Mouse (Mus musculus) liver (tissue): ENCODE results near the gene Ncam2.

Experiments used
- DNase-seq: peaks from one replicate; pipeline ENCODE4 v3.0.0-alpha.2; 2020; ENCODE audit warnings: mixed read lengths

Ncam2 gene

GRCm38 (mm10) chr16:81200201-81201071 is at the start of gene Ncam2:
Gene Ncam2, plus strand, starts transcription at chr16:81200697.
- peak; percentile 47 for DNase-seq

- DNase-seq = no peak
Observed at GRCm38 (mm10) chr16:81170828-81171227, 29.7 kb upstream of the Ncam2 start.

DNA sequence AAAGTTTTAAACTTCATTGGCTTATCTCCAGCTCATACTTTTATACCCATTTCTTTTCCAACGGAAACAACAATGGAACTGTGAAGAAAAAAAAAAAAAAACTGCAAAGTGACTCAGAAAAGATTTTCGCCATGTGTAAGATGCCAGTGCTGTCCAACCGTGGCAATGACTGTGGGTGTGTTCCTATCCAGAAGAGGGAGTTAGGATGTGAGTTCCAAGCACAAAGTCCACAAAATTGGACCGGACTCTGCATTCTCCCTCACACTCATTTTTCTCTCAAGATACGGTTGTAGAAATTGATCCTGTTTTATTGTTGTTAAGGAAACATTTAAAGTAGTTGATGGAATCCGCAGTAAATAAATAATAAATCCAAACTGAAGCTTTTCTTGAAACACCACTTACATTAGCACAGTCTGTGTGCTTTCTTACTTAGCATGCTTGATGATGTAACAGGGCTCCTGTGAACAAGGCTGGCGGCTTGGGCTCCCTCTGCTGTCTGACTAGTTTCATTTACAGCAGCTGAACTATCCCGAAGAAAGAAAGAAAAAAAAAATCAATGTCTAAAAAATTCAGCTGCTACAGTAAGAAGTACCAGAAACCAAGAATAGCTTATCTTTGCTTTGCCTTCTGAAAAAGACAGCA is 25.1 kb upstream of the Ncam2 start:
- peak; percentile 31 for DNase-seq

DNA sequence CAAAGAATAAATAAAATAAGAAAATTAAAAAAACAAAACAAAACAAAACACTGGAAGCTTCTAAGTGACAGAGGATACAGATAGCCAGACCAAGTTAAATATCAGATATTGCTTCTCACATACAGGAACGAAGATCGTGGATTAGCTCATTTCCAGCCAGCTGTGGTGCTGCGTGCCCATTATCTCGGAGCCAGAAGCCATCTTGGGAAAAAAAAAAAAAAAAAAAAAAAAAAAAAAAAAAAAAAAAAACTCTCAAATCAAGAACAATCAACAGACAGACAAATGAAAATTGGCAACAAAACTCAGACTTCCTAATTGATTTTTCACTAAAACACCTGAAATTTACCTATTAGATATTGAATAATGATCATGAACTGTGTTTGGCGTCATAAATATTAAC is 20.7 kb upstream of the Ncam2 start:
- no peak for DNase-seq

DNA sequence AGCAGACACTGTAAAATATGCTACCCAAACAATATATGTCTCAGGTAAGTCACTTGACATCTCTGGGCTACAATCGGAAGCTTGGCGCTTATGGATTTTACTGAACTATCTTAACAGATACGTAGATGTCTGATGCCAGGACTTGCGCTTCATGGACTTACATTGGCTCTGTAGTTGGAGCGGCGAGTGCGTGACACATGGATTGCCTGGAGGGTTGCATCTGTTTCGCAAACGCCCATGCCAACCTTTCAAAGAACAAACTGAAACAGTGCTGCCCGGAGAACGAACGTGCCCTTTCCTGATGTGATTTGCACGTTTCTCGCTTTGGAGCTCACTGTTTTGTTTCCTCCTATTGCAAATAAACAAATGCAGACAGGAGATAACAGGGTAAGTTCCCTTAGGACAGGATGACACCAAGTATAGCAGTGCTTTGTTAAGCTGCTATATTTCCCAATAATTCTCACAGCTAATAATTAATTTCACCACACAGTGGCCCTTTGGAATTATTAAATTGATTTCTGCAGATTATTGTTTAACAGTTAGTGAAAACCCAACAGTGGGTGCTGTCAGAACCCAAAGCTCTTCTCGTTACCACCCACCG is 12.8 kb upstream of the Ncam2 start:
- no peak for DNase-seq

GRCm38 (mm10) chr16:81191621-81192020 is 8.9 kb upstream of the Ncam2 start:
- DNase-seq = no peak

DNA sequence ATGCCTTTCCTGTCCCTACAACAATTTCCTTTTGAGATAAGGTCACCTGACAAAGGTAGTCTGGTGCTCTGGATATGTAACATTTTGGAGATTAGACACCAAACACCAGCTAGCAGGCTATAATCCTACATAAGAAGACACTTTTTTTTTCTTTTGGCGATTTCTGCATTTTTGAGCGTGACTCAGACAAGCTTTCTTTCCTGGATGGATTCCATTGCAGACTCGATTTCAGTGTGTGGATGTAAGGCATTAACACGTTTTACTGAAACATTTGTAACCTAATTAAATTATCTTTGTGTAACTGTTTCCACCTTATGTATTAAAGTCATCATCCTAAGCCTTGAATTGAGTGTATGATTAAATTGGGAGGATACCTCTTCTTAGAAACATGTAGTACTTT is 7.9 kb upstream of the Ncam2 start:
- DNase-seq = no peak

DNA sequence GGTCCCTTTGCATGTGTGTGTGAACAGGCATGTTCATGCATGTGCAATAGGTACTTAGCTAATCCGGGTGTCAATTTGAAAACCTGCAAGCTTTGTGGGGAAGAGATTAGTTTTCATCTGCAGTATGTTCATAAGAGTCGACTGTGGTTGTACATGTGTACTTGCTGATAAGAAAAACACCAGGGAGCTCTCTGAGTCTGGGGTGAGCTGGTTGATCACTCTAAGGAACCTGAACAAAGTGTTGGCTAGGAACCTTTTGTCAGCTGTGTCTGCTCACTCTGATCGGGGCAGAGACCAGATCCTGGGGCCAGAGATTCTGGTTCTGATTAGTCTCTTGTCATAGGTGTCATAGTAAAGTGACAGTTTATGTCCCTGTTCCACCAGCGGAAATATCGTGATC is 1.0 kb upstream of the Ncam2 start:
- no peak for DNase-seq

GRCm38 (mm10) chr16:81201471-81201870 is 974 bp downstream of the Ncam2 start:
- no peak for DNase-seq

GRCm38 (mm10) chr16:81201992-81202391 is 1.5 kb downstream of the Ncam2 start:
- DNase-seq = peak; percentile 6

GRCm38 (mm10) chr16:81202721-81203161 is 2.2 kb downstream of the Ncam2 start:
- DNase-seq = no peak

GRCm38 (mm10) chr16:81204405-81205034 is 4.0 kb downstream of the Ncam2 start:
- DNase-seq = no peak

GRCm38 (mm10) chr16:81221176-81221575 is 20.7 kb downstream of the Ncam2 start:
- no peak for DNase-seq

GRCm38 (mm10) chr16:81223841-81224240 is 23.3 kb downstream of the Ncam2 start:
- no peak for DNase-seq

DNA sequence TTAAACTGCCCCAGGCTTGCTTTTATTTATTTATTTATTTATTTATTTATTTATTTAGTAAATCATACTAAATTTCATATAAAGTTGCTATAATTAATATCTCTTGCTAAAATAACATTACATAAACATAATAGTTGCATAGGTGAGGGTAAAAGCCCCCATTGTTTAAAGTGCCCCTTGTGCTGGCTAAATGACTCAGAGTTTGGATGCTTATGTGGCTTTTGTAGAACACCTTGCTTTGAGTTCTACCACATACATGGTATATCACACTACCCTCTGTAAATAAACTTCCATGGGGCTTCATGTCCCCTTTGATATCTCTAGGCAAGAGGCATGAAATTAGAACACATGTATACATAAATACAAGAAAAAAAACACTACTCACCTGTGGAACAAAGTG is 23.8 kb downstream of the Ncam2 start:
- DNase-seq = no peak

DNA sequence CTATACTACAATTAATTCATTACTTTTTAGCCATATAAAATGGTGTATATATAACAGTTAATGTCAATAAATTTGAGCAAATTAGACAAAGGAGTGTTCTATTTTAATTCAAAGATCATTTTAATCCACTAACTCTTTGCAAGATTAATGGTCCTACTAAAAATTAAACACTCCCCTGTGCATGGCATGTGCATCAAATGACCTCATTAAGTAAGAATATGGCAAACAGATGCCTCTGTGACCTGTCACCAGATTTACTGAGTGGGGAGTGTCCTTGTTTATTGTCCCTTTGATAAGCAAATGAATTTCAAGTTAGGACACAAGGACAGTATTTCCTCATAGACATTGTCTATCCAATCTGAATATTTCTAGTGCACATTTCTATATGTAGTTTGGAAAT is 54.4 kb downstream of the Ncam2 start:
- no peak for DNase-seq

DNA sequence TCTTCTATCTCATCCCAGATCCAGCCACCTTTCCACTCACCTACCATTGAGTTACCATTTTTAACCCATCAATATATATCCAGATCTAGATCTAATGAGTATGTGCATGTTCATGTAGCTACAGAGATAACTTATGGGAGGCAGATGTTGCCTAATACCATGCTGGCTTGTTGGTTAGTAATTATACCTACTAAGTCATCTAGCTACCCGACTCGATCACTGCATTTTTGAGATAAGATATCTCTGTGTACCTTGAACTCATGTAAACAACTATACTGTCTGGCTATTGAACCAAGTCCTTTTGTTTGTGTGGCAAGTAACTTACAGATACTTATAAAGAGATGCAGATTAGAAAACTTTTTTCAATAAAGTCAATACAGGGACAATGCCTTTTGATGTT is 59.9 kb downstream of the Ncam2 start:
- DNase-seq = no peak

DNA sequence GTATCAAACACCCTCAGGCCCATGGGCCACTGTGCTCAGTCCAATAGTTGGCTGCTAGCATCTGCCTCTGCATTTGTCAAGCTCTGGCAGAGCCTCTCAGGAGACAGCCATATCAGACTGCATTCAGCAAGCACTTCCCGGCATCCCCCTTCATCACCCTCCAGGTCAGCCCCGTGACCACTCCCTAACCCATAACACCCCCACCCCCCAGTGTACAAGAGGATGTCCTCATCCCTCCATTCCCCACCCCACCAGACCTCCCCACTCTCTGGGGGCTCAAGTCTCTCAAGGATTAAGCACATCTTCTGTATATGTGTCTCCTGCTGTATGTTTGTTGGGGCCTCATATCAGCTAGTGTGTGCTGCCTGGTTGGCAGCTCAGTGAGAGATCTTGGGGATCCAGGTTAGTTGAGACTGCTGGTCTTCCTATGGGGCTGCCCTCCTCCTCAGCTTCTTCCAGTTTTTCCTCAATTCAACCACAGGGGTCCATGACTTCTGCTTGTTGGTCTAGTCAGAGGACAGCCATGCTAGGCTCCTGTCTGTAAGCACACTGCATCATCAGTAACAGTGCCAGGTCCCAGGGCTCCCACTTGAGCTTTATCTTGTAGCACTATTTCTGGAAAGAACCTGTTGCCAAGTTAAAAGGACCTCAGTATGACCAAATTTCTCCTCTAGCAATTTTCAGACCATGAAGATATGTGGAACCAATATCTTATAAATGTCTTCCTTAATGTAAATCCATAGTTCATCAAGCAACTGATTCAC is 73.3 kb downstream of the Ncam2 start:
- DNase-seq = no peak

- DNase-seq = peak; percentile 24
Observed at GRCm38 (mm10) chr16:81284241-81284640, 83.7 kb downstream of the Ncam2 start.

- no peak for DNase-seq
Observed at GRCm38 (mm10) chr16:81284859-81285837, 84.7 kb downstream of the Ncam2 start.

DNA sequence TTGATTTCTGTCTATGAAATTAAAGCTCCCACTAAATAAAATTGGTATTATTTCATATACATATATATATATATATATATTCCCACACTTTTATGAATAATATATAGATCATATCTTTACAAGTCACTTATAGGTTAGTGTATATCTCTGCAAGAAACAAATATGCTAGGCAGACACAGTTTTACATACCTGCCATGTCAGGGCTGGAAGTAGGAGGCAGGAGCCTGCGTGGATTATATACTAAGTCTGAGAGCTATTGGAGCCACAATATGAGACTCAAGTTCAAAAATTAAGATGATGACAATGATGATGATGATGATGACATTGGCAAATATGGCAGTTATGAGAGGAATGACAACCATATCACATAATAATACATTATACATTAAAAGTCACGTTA is 85.4 kb downstream of the Ncam2 start:
- DNase-seq = no peak
